Mouse (Mus musculus): Measurements from ENCODE around the gene Eipr1. TPM values are rescaled to one million over a fixed set of nuclear protein-coding genes. Genes with fewer than 3 reads are reported as not detected.

Gene Eipr1
- 59.8 and 70.8 TPM in 2 replicates for polyA plus RNA-seq (2015; fragmentation: Nextera tagmentation; extraction: Ambion mirVana)

GRCm38 (mm10) chr12:28751508-28752263 lies at the start of gene Eipr1:
Gene Eipr1, plus strand, starts transcription at chr12:28751803.
- ATAC-seq (ENCODE audit: low FRiP score) = peak; percentile 89

GRCm38 (mm10) chr12:28704381-28704780 lies 47.2 kb upstream of the Eipr1 start:
- Histone ChIP-seq H3K4me1 (peaks cover 35% of the 10 kb centered on the region), H3K4me2 (peak overlapping the region; percentile 13; the same call in 1 of the 2 replicates), H3K4me3 (replicated peaks) (no peak overlapping the region), H3K9me3 (replicated peaks) (no peaks in the 10 kb centered on the region), H3K9ac (replicated peaks) (0 out of 2 replicates have a peak overlapping the region, but pooled peaks have one; percentile 30), H3K36me3 (peaks cover 5% of the 10 kb centered on the region; the same call in 1 of the 2 replicates), H3K27me3 (replicated peaks) (no peaks in the 10 kb centered on the region), H3K27ac (replicated peaks) (peak overlapping the region; percentile 23; the same call in 1 of the 2 replicates)
- ATAC-seq (ENCODE audit: low FRiP score) = no peak
- 7% methylated on average over 12 of the region's 12 CpGs for WGBS

More at GRCm38 (mm10) chr12:28751508-28752263, at the start of gene Eipr1:
- peak within 1 kb of the TSS; percentile 73 for H3K9ac ChIP-seq (replicated peaks)
- H3K4me2 ChIP-seq = peak within 1 kb of the TSS; percentile 93
- no peaks in the 10 kb centered on the region for H3K27me3 ChIP-seq (replicated peaks)
- WGBS = 5% methylated on average over 36 of the region's 36 CpGs
- H3K9me3 ChIP-seq (replicated peaks) = no peaks in the 10 kb centered on the region
- peaks cover 45% of the 10 kb centered on the region for H3K4me1 ChIP-seq
- H3K4me3 ChIP-seq (replicated peaks) = peak within 1 kb of the TSS; percentile 88
- peak within 1 kb of the TSS; percentile 78 for H3K27ac ChIP-seq (replicated peaks)
- H3K36me3 ChIP-seq = peaks cover 8% of the 10 kb centered on the region

GRCm38 (mm10) chr12:28705204-28705603 lies 46.4 kb upstream of the Eipr1 start:
- WGBS = 87% methylated on average over 6 of the region's 6 CpGs

GRCm38 (mm10) chr12:28708154-28708553 lies 43.4 kb upstream of the Eipr1 start:
- 85% methylated on average over 4 of the region's 4 CpGs for WGBS
- Histone ChIP-seq H3K4me3 (replicated peaks) (no peak overlapping the region), H3K36me3 (peaks cover 12% of the 10 kb centered on the region), H3K4me1 (peaks cover 18% of the 10 kb centered on the region), H3K27ac (replicated peaks) (no peak overlapping the region), H3K27me3 (replicated peaks) (no peaks in the 10 kb centered on the region), H3K9me3 (replicated peaks) (no peaks in the 10 kb centered on the region), H3K4me2 (no peak overlapping the region), H3K9ac (replicated peaks) (no peak overlapping the region)
- no peak for ATAC-seq (ENCODE audit: low FRiP score)

More at GRCm38 (mm10) chr12:28705204-28705603, 46.4 kb upstream of the Eipr1 start:
- Histone ChIP-seq H3K27me3 (replicated peaks) (no peaks in the 10 kb centered on the region), H3K9ac (replicated peaks) (peak overlapping the region; percentile 30; the same call in 1 of the 2 replicates), H3K9me3 (replicated peaks) (no peaks in the 10 kb centered on the region), H3K27ac (replicated peaks) (no peak overlapping the region), H3K36me3 (peaks cover 5% of the 10 kb centered on the region; the same call in 1 of the 2 replicates), H3K4me2 (no peak overlapping the region), H3K4me1 (peaks cover 30% of the 10 kb centered on the region), H3K4me3 (replicated peaks) (no peak overlapping the region)
- ATAC-seq (ENCODE audit: low FRiP score) = no peak

DNA sequence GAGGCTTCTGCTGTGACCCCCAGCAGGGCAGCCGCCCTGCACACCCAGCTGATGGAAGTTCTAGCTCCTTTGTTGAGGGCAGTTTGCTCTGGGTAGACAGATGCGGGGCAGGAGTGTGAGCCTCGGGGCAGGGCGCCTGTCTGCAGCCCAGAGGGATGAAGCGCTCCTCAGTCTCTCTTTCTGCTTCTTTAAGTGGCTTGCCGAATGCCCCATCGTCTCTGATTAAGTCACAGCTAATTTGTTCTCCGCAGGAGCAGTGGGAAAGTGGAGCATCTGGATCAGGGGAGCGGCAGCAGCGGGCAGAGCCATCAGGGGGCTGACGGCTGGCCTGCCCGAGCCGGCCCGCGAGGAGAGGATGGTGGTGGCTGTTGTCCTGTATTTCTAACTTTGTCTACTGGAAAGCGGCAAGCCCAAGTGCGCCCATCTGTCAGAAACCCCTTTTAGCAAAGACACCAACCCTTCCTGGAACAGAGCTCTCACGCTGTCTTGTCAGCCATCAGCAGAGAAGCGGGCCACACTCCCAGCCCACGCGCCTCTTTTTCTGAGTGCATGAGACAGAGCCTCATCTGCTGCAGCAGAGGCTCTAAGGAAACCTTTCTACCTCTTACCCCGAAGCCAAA lies 40.9 kb upstream of the Eipr1 start:
- H3K27me3 ChIP-seq (replicated peaks) = no peaks in the 10 kb centered on the region
- no peak overlapping the region for H3K4me3 ChIP-seq (replicated peaks)
- no peak overlapping the region; the same call in 1 of the 2 replicates for H3K9ac ChIP-seq (replicated peaks)
- WGBS = 51% methylated on average over 22 of the region's 22 CpGs
- no peaks in the 10 kb centered on the region for H3K9me3 ChIP-seq (replicated peaks)
- no peak overlapping the region; the same call in 1 of the 2 replicates for H3K27ac ChIP-seq (replicated peaks)
- H3K36me3 ChIP-seq = peaks cover 12% of the 10 kb centered on the region
- peaks cover 7% of the 10 kb centered on the region; the same call in 1 of the 2 replicates for H3K4me1 ChIP-seq
- no peak overlapping the region for H3K4me2 ChIP-seq
- no peak for ATAC-seq (ENCODE audit: low FRiP score)

GRCm38 (mm10) chr12:28714822-28715632 lies 36.6 kb upstream of the Eipr1 start:
- Histone ChIP-seq H3K4me1 (peaks cover 5% of the 10 kb centered on the region; the same call in 1 of the 2 replicates), H3K27ac (replicated peaks) (0 out of 2 replicates have a peak overlapping the region, but pooled peaks have one; percentile 23), H3K27me3 (replicated peaks) (no peaks in the 10 kb centered on the region), H3K9ac (replicated peaks) (no peak overlapping the region), H3K4me3 (replicated peaks) (no peak overlapping the region), H3K9me3 (replicated peaks) (no peaks in the 10 kb centered on the region), H3K36me3 (peaks cover 14% of the 10 kb centered on the region), H3K4me2 (no peak overlapping the region)
- WGBS = 88% methylated on average over 24 of the region's 24 CpGs
- no peak for ATAC-seq (ENCODE audit: low FRiP score)

- Histone ChIP-seq H3K36me3 (peaks cover 30% of the 10 kb centered on the region), H3K27ac (replicated peaks) (no peak overlapping the region), H3K4me2 (no peak overlapping the region), H3K27me3 (replicated peaks) (no peaks in the 10 kb centered on the region), H3K9ac (replicated peaks) (no peak overlapping the region), H3K4me1 (no peaks in the 10 kb centered on the region), H3K9me3 (replicated peaks) (no peaks in the 10 kb centered on the region), H3K4me3 (replicated peaks) (no peak overlapping the region)
- 59% methylated on average over 2 of the region's 2 CpGs for WGBS
- no peak for ATAC-seq (ENCODE audit: low FRiP score)
Observed at GRCm38 (mm10) chr12:28717066-28717465, 34.5 kb upstream of the Eipr1 start.

GRCm38 (mm10) chr12:28718106-28718505 lies 33.5 kb upstream of the Eipr1 start:
- no peak overlapping the region for H3K4me3 ChIP-seq (replicated peaks)

DNA sequence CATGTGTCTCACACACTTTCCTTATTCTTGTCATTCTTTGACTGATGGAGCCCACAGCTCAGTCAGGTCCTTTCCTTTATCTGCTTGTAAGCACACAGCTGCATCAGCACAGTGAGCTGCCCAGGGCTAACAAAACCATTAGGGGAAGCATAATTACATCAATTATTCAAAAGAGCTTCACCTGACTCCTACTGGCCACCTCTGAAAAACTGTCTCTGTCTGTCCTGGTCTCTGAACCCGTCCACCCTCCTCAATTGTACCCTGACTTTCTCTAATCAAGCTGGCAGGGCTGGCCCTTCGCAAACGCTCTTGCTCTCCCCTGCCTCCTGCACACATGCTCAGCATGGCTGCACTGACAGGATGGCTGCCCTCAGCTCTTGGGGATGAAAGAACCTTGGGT lies 27.2 kb upstream of the Eipr1 start:
- no peaks in the 10 kb centered on the region for H3K9me3 ChIP-seq (replicated peaks)
- no peak overlapping the region for H3K9ac ChIP-seq (replicated peaks)
- no peaks in the 10 kb centered on the region for H3K4me1 ChIP-seq
- ATAC-seq (ENCODE audit: low FRiP score) = no peak
- no peak overlapping the region for H3K4me3 ChIP-seq (replicated peaks)
- no peaks in the 10 kb centered on the region for H3K27me3 ChIP-seq (replicated peaks)
- H3K4me2 ChIP-seq = no peak overlapping the region
- no peak overlapping the region for H3K27ac ChIP-seq (replicated peaks)
- H3K36me3 ChIP-seq = peaks cover 35% of the 10 kb centered on the region
- WGBS = 70% methylated on average over 3 of the region's 3 CpGs

More at GRCm38 (mm10) chr12:28718106-28718505, 33.5 kb upstream of the Eipr1 start:
- no peaks in the 10 kb centered on the region for H3K4me1 ChIP-seq
- no peak overlapping the region for H3K9ac ChIP-seq (replicated peaks)
- H3K4me2 ChIP-seq = no peak overlapping the region
- ATAC-seq (ENCODE audit: low FRiP score) = no peak
- 97% methylated on average over 2 of the region's 2 CpGs for WGBS
- no peaks in the 10 kb centered on the region for H3K9me3 ChIP-seq (replicated peaks)
- H3K36me3 ChIP-seq = peaks cover 32% of the 10 kb centered on the region
- H3K27me3 ChIP-seq (replicated peaks) = no peaks in the 10 kb centered on the region
- no peak overlapping the region for H3K27ac ChIP-seq (replicated peaks)

- no peaks in the 10 kb centered on the region for H3K9me3 ChIP-seq (replicated peaks)
- H3K4me2 ChIP-seq = no peak overlapping the region
- no peaks in the 10 kb centered on the region for H3K27me3 ChIP-seq (replicated peaks)
- 96% methylated on average over 4 of the region's 4 CpGs for WGBS
- no peak overlapping the region for H3K9ac ChIP-seq (replicated peaks)
- no peak overlapping the region for H3K4me3 ChIP-seq (replicated peaks)
- no peaks in the 10 kb centered on the region for H3K4me1 ChIP-seq
- ATAC-seq (ENCODE audit: low FRiP score) = no peak
- no peak overlapping the region for H3K27ac ChIP-seq (replicated peaks)
- peaks cover 26% of the 10 kb centered on the region for H3K36me3 ChIP-seq
Observed at GRCm38 (mm10) chr12:28726204-28726603, 25.4 kb upstream of the Eipr1 start.

DNA sequence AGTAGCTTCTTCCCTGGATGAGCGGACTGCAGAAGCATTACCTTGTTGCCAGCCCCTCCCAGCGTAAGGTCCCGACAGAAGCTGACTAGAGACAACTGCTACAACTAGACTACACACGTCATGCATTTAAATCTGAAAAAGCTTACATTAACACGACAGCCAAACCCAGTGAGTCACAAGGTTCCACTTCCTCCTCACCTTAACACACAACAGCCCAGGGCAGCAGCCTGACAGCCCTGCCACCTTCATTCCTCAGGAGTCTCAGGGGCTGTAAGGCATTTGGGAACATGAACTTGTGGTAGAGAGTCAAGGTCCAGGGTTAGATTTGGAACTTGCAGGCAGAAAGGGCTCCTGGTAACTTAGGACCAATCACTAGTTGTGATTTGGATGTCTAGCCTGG lies 24.5 kb upstream of the Eipr1 start:
- Histone ChIP-seq H3K9ac (replicated peaks) (no peak overlapping the region), H3K4me1 (no peaks in the 10 kb centered on the region), H3K36me3 (peaks cover 24% of the 10 kb centered on the region), H3K27me3 (replicated peaks) (no peaks in the 10 kb centered on the region), H3K27ac (replicated peaks) (no peak overlapping the region), H3K4me3 (replicated peaks) (no peak overlapping the region), H3K9me3 (replicated peaks) (no peaks in the 10 kb centered on the region), H3K4me2 (no peak overlapping the region)
- ATAC-seq (ENCODE audit: low FRiP score) = no peak
- 93% methylated on average over 5 of the region's 5 CpGs for WGBS
